Mouse (Mus musculus): ENCODE results near the gene Mepce. TPM values are rescaled to one million over a fixed set of nuclear protein-coding genes. Genes with fewer than 3 reads are reported as not detected.

Mepce gene
- total RNA-seq, 2 experiments from 2014 or later, result 58.4 to 67.5 TPM

GRCm38 (mm10) chr5:137742048-137742447 lies 45.4 kb downstream of the Mepce start:
- DNase-seq (ENCODE audit: low spot score in 2 of 2), result no peak

DNA sequence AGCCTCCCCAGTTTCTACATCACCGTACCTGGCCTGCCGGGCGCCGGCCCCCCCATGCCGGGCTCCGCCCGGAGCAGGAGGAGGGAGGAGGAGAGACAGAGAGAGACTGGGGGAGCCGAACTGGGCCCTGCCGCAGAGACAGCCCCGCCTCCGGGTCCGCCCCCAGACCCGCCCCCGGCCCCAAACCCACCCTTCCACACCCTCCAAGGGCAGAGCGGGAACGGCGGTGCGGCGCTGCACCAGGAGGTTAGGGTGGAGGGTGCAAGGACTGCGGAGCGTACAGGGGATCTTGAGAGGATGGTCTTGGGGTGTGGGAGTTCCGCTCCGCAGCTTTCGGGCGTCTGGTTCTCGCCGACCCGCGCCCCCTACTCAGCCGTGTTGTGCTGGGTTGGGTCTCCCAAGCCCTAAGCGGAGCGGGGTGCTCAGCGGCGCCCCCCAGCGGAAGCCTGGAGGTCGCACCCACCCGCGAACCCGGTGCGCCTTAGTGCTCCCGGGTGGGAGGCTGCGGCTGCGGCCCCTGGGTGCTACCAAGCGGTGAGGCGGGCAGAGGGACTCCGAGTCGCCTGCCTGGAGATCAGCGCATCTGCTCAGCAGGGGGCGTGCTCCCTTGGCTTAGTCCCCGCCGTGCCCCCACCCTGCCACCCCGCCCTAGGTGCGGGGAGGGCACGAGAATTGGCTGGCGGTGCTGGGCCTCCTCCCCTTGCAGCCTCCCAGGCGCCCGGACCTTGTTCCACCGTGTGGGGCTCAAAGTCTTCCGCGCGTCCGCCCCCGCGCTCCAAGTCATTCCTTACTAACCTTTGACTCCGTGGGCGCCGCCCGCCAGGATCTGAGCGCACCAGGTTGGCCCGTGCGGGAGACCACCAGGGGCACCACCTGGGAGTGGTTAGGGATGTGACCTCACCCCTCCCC lies 46.2 kb downstream of the Mepce start, which contains the start of gene Nyap1:
TSS of gene Nyap1 (minus strand) at position 585 of the 909 bp plus-strand sequence.
- peak; percentile 61 to 67 for DNase-seq (ENCODE audit: low spot score in 2 of 2)

DNA sequence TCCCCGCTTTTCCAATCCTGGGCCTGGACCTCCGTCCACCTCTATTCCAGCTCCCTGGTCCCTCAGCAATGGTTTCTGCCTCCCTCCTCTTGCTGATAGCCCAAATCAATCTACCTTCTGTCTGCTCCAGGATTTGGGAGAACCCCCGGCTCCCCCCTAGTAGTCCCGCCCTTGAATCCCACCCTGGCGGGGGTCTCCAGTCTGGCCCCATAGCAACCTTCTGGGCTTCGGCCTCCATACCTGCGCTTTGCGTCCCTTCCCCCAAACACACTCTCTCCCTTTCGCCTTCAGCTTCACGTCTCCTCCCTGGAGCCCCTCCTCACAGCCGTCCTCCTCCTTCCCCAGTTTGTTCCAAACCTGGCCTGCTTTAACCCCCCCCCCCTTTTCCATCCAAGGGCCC lies 46.9 kb downstream of the Mepce start:
- DNase-seq (ENCODE audit: low spot score in 2 of 2), result no peak

- no peak for DNase-seq (ENCODE audit: low spot score in 2 of 2)
These were observed 48.0 kb downstream of the Mepce start for GRCm38 (mm10) chr5:137739471-137739870.

- DNase-seq (ENCODE audit: low spot score in 2 of 2), result no peak
These were observed 48.9 kb downstream of the Mepce start for GRCm38 (mm10) chr5:137738516-137738915.

DNA sequence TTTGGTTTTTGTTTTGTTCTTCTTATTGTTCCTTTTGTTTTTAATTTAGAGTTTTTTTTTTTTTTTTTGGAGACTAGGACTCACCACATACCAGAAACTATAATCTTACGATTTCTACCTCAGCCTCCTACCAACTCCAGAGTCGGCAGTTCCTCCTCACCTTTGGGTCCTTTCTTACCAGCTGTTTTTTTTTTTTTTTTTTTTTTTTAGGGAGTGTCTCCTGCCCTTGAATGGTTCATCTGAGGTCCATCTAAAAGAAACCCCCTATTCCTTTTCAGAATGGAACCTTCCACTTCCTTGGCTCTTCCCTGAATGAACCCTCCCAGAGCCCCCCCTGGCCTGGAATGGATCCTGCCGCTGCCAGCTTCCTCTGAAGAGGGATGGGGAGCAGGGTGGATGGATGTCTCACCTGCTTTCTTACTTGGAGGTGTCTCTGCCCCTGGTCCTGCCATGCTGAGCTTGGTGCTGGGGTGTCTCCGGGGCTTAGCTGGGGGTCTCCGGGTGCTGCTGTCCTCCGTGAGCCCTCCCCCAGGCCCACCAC lies 50.0 kb downstream of the Mepce start:
- DNase-seq (ENCODE audit: low spot score in 2 of 2), result no peak

DNA sequence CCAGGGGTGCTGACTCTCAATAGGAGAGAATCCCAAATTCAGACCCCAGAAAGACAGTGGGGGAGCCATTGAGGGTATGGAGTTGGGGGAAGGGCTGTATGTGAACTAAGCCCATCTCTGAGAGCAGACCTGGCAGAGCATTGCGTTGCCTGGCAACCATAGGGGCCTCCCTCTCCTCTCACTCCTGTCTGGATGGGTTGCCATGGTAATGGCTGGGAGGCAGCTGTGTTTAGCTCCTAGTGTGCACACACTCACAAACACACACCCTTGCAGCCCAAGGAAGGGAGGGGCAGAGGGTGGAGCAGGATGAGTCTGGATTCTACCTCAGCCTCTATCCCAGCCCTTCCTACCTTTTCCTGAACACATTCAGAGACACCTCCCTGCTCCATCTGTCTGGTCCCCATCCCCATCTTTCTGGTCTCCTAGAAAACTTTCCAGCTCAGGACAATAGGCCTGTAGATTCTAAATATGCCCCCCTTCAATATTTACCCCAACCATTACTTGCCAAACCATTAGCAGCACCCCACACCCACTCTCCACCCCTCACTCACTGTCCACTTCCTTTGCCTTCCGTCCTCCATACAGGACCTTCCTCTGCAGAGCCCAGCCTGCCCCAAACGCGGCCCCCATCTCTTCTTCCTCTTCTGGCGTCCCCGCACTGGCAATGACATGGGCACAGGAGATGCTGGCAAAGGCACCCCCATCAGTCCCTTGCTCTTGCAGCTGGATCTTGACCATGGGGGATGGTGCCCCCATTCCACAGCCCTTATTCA lies 53.0 kb downstream of the Mepce start:
- DNase-seq (ENCODE audit: low spot score in 2 of 2), result no peak

- DNase-seq (ENCODE audit: low spot score in 2 of 2), result no peak
These were observed 53.7 kb downstream of the Mepce start for GRCm38 (mm10) chr5:137733638-137734288.

Other genes starting within 250 kb of the Mepce start
- 1 to 10 TPM; 8.1 TPM for gene Actl6b, start 234.1 kb downstream of the Mepce start, total RNA-seq (2021)
- 10 to 100 TPM in 1 of 2 experiments, 1 to 10 TPM in 1; 2.4 to 25.8 TPM for gene Tfr2, start 217.8 kb downstream of the Mepce start, total RNA-seq (2021)
- 10 to 100 TPM; 52.4 to 54.0 TPM for gene Mospd3, start 186.6 kb downstream of the Mepce start, total RNA-seq (2021)
- gene Pcolce, start 173.9 kb downstream of the Mepce start, total RNA-seq (2021), result 100 to 1,000 TPM; 549 to 594 TPM
- gene Fbxo24, start 158.7 kb downstream of the Mepce start, total RNA-seq (2021), result 1 to 10 TPM; 1.2 to 3.3 TPM
- gene Lrch4, start 158.5 kb downstream of the Mepce start, total RNA-seq (2021), result 10 to 100 TPM; 27.9 to 34.5 TPM
- gene Gm20605, start 158.5 kb downstream of the Mepce start, total RNA-seq (2021), result 10 to 100 TPM; 16.3 to 16.4 TPM
- gene Sap25, start 146.3 kb downstream of the Mepce start, total RNA-seq (2021), result 1 to 10 TPM; 8.3 to 8.9 TPM
- gene Irs3, start 141.9 kb downstream of the Mepce start, total RNA-seq (2021), result under 1 TPM; 0.56 to 0.79 TPM
- 10 to 100 TPM; 28.5 to 31.9 TPM for gene Agfg2, start 102.9 kb downstream of the Mepce start, total RNA-seq (2021)
- 10 to 100 TPM; 10.9 to 11.6 TPM for gene Nyap1, start 46.0 kb downstream of the Mepce start, total RNA-seq (2021)
- gene Tsc22d4, start 41.9 kb downstream of the Mepce start, total RNA-seq (2021), result 100 to 1,000 TPM; 138 to 140 TPM
- gene Ppp1r35, start 8.8 kb downstream of the Mepce start, total RNA-seq (2021), result 10 to 100 TPM; 29.9 to 40.3 TPM
- 1 to 10 TPM; 8.9 to 9.3 TPM for gene Zcwpw1, start 143 bp upstream of the Mepce start, total RNA-seq (2021)
- 1 to 10 TPM; 3.1 to 5.5 TPM for gene Pilra, start 48.6 kb upstream of the Mepce start, total RNA-seq (2021)
- gene Pilrb1, start 70.5 kb upstream of the Mepce start, total RNA-seq (2021), result 1 to 10 TPM; 2.9 to 3.6 TPM
- gene Pilrb2, start 84.2 kb upstream of the Mepce start, total RNA-seq (2021), result 1 to 10 TPM; 2.8 to 3.4 TPM
- 1 to 10 TPM in 1 of 2 experiments, under 1 TPM in 1; 0.17 to 3.0 TPM for gene Cyp3a13, start 134.0 kb upstream of the Mepce start, total RNA-seq (2021)
- 1 to 10 TPM; 2.3 to 2.4 TPM for gene Gjc3, start 175.4 kb upstream of the Mepce start, total RNA-seq (2021)
- 10 to 100 TPM in 1 of 2 experiments, 1 to 10 TPM in 1; 1.1 to 55.2 TPM for gene Azgp1, start 193.9 kb upstream of the Mepce start, total RNA-seq (2021)
- gene Smok3a, start 233.6 kb upstream of the Mepce start, total RNA-seq (2021), result not detected
- gene Smok3b, start 233.8 kb upstream of the Mepce start, total RNA-seq (2021), result not detected